Mouse (Mus musculus): ENCODE data around the gene Rprd1b. TPM values are rescaled to one million over a fixed set of nuclear protein-coding genes. Genes with fewer than 3 reads are reported as not detected.

The Rprd1b gene
- total and polyA plus RNA-seq, 2 experiments from 2014 or later = 13.5 to 24.5 TPM

DNA sequence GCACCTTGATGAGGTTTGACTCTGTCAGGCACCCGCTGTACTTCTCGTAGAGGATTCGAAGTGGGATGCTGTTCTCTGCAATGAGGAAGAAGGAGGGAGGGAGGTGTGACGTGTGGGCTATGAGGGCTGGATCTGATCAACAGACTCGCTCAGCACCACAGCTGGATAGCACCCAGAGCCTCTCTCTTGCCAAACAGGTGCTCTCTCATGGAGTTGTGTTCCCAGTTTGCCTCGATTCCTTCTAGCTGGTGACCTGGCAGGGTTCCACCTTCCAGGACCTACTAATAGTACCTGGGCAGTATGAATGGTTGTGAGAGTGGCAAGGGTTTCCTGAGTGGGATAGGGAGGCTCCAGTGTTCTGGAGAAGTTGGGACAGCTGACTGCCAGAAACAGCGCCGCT, 91.9 kb downstream of the Rprd1b start:
- H3K27me3 ChIP-seq (ENCODE audit: control insufficient read depth, insufficient read depth, low read length) = no peaks in the 10 kb centered on the region
- H3K4me1 ChIP-seq (ENCODE audit: control insufficient read depth, insufficient read depth) = peaks cover 30% of the 10 kb centered on the region
- no peaks in the 10 kb centered on the region for H3K9me3 ChIP-seq (replicated peaks; ENCODE audit: control insufficient read depth, low read length)
- ATAC-seq (ENCODE audit: insufficient read depth, low read depth) = no peak
- no peak for DNase-seq (ENCODE audit: low spot score)
- TF ChIP-seq EP300 (IDR thresholded peaks at IDR 0.05; ENCODE audit: low read depth) (no peak), CTCF (IDR thresholded peaks at IDR 0.05; ENCODE audit: low read depth) (no peak)
- no peak overlapping the region for H3K4me2 ChIP-seq (ENCODE audit: low read depth, low read length)
- peaks cover 73% of the 10 kb centered on the region for H3K36me3 ChIP-seq (replicated peaks; ENCODE audit: control insufficient read depth, insufficient read depth, low read length)
- H3K4me3 ChIP-seq (ENCODE audit: low read depth, low read length) = no peak overlapping the region
- no peak overlapping the region for H3K27ac ChIP-seq (ENCODE audit: low read depth)
- H3K9ac ChIP-seq (replicated peaks; ENCODE audit: low read depth, low read length) = no peak overlapping the region
- WGBS = 81% methylated on average over 8 of the region's 8 CpGs

- H3K4me1 ChIP-seq (ENCODE audit: control insufficient read depth, insufficient read depth) = peaks cover 30% of the 10 kb centered on the region
Measured at GRCm38 (mm10) chr2:158120868-158121267, 92.6 kb downstream of the Rprd1b start.

DNA sequence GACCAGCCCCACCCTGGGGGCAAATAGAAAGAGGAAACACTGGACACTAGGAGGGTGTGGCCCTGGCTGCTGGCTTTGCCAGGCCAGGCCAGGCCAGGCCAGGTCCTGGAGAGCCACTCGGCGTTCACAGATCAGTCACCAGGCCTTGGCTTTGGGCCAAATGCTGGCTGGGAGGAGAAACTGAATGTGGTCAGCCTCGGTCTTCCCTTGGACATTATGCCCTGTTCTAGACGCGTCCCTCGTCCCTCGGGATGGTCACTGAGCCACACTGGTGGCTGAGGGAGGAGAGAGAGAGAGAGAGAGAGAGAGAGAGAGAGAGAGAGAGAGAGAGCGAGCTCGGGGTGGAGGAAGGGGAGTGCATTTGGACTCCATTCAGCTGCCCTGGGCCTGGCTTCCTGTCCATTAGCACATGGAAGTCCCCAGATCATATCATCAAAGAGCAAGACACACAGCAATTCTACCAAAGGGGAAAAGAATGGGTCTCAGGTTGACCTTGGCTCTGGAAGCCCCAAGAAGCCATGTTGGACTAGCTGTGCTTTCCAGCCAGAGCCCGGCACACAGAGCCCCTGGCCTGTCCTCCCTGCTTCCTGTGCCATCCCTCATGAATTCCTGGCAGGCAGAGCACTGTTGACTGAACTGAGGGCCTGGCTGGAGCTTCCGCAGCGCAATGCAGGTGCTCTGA, 93.5 kb downstream of the Rprd1b start:
- Histone ChIP-seq H3K9me3 (replicated peaks; ENCODE audit: control insufficient read depth, low read length) (no peaks in the 10 kb centered on the region), H3K4me2 (ENCODE audit: low read depth, low read length) (no peak overlapping the region), H3K4me3 (ENCODE audit: low read depth, low read length) (no peak overlapping the region), H3K27ac (ENCODE audit: low read depth) (peak overlapping the region; percentile 93), H3K9ac (replicated peaks; ENCODE audit: low read depth, low read length) (no peak overlapping the region), H3K36me3 (replicated peaks; ENCODE audit: control insufficient read depth, insufficient read depth, low read length) (peaks cover 77% of the 10 kb centered on the region), H3K27me3 (ENCODE audit: control insufficient read depth, insufficient read depth, low read length) (no peaks in the 10 kb centered on the region), H3K4me1 (ENCODE audit: control insufficient read depth, insufficient read depth) (peaks cover 28% of the 10 kb centered on the region)
- WGBS = 20% methylated on average over 12 of the region's 12 CpGs
- ATAC-seq (ENCODE audit: insufficient read depth, low read depth) (peak; percentile 9; the same call in 1 of the 2 replicates), DNase-seq (ENCODE audit: low spot score) (no peak)
- TF ChIP-seq EP300 (IDR thresholded peaks at IDR 0.05; ENCODE audit: low read depth) (no peak; the same call in 1 of the 2 replicates), CTCF (IDR thresholded peaks at IDR 0.05; ENCODE audit: low read depth) (no peak)

More at GRCm38 (mm10) chr2:158120868-158121267, 92.6 kb downstream of the Rprd1b start:
- no peak overlapping the region for H3K9ac ChIP-seq (replicated peaks; ENCODE audit: low read depth, low read length)
- ATAC-seq (ENCODE audit: insufficient read depth, low read depth) = no peak
- H3K4me2 ChIP-seq (ENCODE audit: low read depth, low read length) = no peak overlapping the region
- no peaks in the 10 kb centered on the region for H3K9me3 ChIP-seq (replicated peaks; ENCODE audit: control insufficient read depth, low read length)
- no peak for TF ChIP-seq EP300 (IDR thresholded peaks at IDR 0.05; ENCODE audit: low read depth)
- TF ChIP-seq CTCF (IDR thresholded peaks at IDR 0.05; ENCODE audit: low read depth) = no peak
- no peak overlapping the region for H3K4me3 ChIP-seq (ENCODE audit: low read depth, low read length)
- peaks cover 80% of the 10 kb centered on the region for H3K36me3 ChIP-seq (replicated peaks; ENCODE audit: control insufficient read depth, insufficient read depth, low read length)
- 70% methylated on average over 3 of the region's 3 CpGs for WGBS
- DNase-seq (ENCODE audit: low spot score) = no peak
- H3K27ac ChIP-seq (ENCODE audit: low read depth) = no peak overlapping the region; the same call in 1 of the 2 replicates
- no peaks in the 10 kb centered on the region for H3K27me3 ChIP-seq (ENCODE audit: control insufficient read depth, insufficient read depth, low read length)

DNA sequence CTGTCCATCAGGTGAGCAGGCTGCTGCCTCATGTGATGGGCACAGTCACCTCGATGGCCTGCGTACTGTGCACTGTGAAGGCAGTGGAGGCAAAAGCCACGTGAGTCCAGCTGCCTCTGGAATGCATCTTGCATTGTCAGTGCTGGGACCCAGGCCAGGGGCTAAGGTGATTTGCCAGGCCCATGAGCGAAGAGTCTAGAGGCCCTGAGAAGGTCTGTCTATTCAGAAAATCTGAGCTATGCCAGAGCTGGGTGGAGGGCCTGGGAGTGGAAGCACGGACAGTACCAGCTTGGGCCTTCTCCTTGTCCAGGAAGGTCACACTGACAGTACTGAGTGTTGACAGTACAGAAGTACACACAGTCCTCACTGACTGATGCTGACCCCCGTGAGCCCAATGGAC, 94.5 kb downstream of the Rprd1b start:
- Histone ChIP-seq H3K36me3 (replicated peaks; ENCODE audit: control insufficient read depth, insufficient read depth, low read length) (peaks cover 71% of the 10 kb centered on the region), H3K27ac (ENCODE audit: low read depth) (peak overlapping the region; percentile 93), H3K4me1 (ENCODE audit: control insufficient read depth, insufficient read depth) (peaks cover 29% of the 10 kb centered on the region), H3K4me3 (ENCODE audit: low read depth, low read length) (no peak overlapping the region), H3K9me3 (replicated peaks; ENCODE audit: control insufficient read depth, low read length) (no peaks in the 10 kb centered on the region), H3K27me3 (ENCODE audit: control insufficient read depth, insufficient read depth, low read length) (no peaks in the 10 kb centered on the region), H3K4me2 (ENCODE audit: low read depth, low read length) (no peak overlapping the region), H3K9ac (replicated peaks; ENCODE audit: low read depth, low read length) (no peak overlapping the region)
- no peak for TF ChIP-seq CTCF (IDR thresholded peaks at IDR 0.05; ENCODE audit: low read depth)
- TF ChIP-seq EP300 (IDR thresholded peaks at IDR 0.05; ENCODE audit: low read depth) = peak; percentile 76
- 23% methylated on average over 6 of the region's 6 CpGs for WGBS
- peak; percentile 84 for DNase-seq (ENCODE audit: low spot score)
- ATAC-seq (ENCODE audit: insufficient read depth, low read depth) = peak; percentile 90

DNA sequence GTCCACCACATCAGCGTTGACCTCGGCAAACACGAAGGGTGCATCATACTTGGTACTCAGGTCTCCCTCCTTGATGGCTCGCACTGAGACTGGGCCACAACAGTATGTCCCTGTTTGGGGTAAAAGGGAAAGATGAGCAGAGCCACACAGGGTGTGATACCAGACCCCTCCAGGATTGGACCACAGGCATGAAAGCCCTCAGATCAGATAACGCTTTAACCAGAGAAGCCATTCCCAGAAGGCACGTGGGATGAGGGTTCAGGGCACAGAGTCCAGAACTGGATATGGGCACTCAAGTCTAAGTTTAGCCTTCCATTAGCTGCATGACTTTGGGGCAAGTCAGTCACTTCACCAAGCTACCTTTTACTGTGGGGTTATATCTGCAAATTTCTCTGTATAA, 98.9 kb downstream of the Rprd1b start:
- H3K27ac ChIP-seq (ENCODE audit: low read depth) = peak overlapping the region; percentile 82
- H3K4me1 ChIP-seq (ENCODE audit: control insufficient read depth, insufficient read depth) = peaks cover 55% of the 10 kb centered on the region
- no peaks in the 10 kb centered on the region for H3K27me3 ChIP-seq (ENCODE audit: control insufficient read depth, insufficient read depth, low read length)
- H3K9me3 ChIP-seq (replicated peaks; ENCODE audit: control insufficient read depth, low read length) = no peaks in the 10 kb centered on the region
- DNase-seq (ENCODE audit: low spot score) (no peak), ATAC-seq (ENCODE audit: insufficient read depth, low read depth) (no peak)
- H3K36me3 ChIP-seq (replicated peaks; ENCODE audit: control insufficient read depth, insufficient read depth, low read length) = peaks cover 75% of the 10 kb centered on the region
- no peak overlapping the region for H3K4me3 ChIP-seq (ENCODE audit: low read depth, low read length)
- WGBS = 78% methylated on average over 6 of the region's 6 CpGs
- no peak overlapping the region for H3K4me2 ChIP-seq (ENCODE audit: low read depth, low read length)
- no peak for TF ChIP-seq CTCF (IDR thresholded peaks at IDR 0.05; ENCODE audit: low read depth)
- TF ChIP-seq EP300 (IDR thresholded peaks at IDR 0.05; ENCODE audit: low read depth) = no peak
- H3K9ac ChIP-seq (replicated peaks; ENCODE audit: low read depth, low read length) = no peak overlapping the region
